Mouse (Mus musculus): ENCODE measurements around the gene Llgl2.
A peak's percentile ranks its signal among the peaks of the same experiment; 100 is the strongest.
"Not testable (repeated sequence)": the region's sequence is repeated elsewhere in the genome, so short reads cannot be mapped to it uniquely, and the experiment has no call there.

Llgl2 gene

DNA sequence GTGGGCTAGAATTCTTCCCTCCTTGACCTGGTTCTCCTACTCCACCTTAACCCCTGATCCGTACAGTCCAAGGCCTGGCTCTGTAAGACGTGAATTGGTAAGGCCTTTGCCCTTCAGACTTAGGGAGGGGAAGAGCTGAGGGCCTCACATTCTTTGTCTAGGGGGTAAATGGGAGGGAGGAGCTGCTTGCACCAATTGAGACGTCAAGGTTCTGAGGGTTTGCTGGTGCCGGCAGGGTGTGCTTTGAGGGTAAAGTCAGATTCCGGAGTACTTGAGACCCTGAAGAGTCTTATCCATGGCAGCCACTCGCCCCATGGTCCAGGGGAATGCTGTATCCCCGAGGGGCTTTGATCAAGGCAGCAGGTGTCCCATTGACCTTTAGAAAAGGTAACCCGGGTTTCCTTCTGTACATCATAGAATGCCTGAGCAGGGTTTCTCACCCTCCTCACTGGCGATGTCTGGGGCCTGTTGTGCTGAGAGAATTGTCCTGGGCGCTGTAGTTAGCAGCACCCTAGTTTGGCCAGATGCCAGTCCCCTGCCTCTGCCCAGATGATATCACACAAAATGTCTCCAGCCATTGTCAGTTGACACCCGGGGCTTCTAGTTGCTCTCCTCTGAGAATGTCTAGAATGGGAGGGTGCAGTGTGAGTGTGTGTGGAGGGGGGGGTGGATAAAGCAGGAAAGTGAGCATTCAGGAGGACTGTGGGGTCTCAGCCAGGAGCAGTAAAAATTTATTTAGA, 13.0 kb downstream of the Llgl2 start:
- DNase-seq (ENCODE audit: low spot score) = no peak

- no peak for DNase-seq (ENCODE audit: low spot score)
These were observed 13.9 kb downstream of the Llgl2 start for GRCm38 (mm10) chr11:115837606-115838345.

DNA sequence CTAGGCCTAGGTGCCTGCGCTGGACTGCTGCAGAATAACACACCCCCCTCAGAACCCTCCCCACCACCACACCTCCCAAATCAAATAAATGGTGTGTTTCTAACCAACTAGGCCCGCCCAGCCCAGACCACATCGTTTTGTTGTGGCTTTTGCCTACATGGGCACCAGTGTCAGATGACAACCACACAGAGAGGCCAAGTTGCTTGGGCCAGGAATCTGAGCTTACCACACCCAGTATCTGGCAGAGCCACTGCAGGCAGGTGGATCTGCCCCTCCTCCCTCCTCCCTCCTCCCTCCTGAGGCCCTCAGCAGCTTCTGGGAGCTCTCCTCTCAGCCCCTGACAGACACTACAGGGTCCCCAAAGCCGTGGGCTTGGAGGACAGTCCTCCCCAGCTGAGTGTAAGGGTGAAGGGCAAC, 15.1 kb downstream of the Llgl2 start:
- DNase-seq (ENCODE audit: low spot score) = no peak

- no peak for DNase-seq (ENCODE audit: low spot score)
These were observed 15.9 kb downstream of the Llgl2 start for GRCm38 (mm10) chr11:115839732-115840131.

- DNase-seq (ENCODE audit: low spot score) = no peak
These were observed 17.2 kb downstream of the Llgl2 start for GRCm38 (mm10) chr11:115841044-115841443.

- no peak for DNase-seq (ENCODE audit: low spot score)
These were observed 18.2 kb downstream of the Llgl2 start for GRCm38 (mm10) chr11:115841961-115842550.

DNA sequence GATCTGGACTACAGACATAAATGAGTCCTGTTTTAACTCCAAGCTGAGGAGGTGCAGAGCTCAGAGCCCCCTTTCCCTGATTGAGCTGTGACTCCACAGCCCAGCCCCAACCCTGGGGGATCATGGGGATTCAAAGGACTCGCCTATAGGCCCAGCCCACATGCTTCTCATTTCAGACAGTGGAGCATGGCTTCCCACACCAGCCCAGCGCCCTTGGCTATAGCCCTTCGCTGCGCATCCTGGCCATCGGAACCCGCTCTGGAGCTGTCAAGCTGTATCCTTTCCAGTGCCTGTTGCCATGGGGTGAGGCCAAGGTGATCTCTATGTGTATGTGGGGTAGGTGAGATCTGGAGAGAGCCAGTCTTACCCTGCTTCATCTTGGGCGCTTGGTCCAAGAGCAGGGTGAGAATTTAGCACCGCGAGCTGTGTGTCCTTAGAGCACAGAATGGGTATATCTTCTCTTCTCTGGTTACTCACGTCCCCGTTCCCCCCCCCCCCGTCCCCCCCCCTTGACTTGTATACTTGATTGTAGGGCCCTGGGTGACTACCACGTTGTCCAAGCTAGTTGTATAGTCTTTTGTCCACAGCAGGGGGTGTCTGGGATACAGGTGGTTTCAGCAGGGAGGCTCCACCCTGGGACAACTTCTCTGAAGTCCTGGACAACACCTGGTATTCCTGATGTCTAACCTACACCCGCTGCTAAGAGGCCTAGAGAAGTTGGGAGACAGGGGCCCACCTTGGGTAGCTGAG, 19.5 kb downstream of the Llgl2 start:
- no peak for DNase-seq (ENCODE audit: low spot score)

DNA sequence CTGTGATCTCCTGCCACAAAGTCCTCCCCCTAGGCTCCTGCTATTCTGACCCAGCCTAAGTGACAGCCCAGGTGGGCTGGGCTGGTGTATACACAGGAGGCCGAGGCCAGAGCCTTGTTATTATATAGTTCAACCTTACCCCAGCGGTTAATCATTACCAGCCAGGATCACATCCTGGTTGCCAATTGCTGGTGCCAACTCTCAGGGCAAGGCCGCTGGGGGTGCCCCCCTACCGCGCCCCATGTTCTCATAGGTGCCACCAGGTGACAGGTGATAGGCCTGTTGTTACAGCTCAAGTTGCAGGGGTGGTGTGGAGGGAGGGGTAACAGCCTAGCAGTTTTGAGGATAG, 20.0 kb downstream of the Llgl2 start:
- no peak for DNase-seq (ENCODE audit: low spot score)

GRCm38 (mm10) chr11:115844240-115844639, 20.4 kb downstream of the Llgl2 start:
- DNase-seq (ENCODE audit: low spot score) = no peak

- no peak for DNase-seq (ENCODE audit: low spot score)
These were observed 22.0 kb downstream of the Llgl2 start for GRCm38 (mm10) chr11:115845819-115846218.

GRCm38 (mm10) chr11:115854674-115855073, 30.8 kb downstream of the Llgl2 start:
- no peak for DNase-seq (ENCODE audit: low spot score)

DNA sequence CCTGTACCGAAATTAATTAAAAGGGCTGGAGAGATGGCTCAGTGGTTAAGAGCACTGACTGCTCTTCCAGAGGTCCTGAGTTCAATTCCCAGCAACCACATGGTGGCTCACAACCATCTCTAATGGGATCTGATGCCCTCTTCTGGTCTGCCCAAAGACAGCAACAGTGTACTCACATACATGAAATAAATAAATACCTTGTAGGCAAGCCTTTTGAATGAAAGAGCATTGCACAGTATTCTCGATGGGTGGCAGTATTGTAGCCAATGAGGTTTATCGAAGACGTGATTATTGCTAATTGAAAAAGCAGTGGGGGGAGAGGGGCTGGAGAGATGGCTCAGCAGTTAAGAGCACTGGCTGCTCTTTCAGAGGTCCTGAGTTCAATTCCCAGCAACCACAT, 33.3 kb downstream of the Llgl2 start:
- not testable (repeated sequence) for DNase-seq (ENCODE audit: low spot score)

DNA sequence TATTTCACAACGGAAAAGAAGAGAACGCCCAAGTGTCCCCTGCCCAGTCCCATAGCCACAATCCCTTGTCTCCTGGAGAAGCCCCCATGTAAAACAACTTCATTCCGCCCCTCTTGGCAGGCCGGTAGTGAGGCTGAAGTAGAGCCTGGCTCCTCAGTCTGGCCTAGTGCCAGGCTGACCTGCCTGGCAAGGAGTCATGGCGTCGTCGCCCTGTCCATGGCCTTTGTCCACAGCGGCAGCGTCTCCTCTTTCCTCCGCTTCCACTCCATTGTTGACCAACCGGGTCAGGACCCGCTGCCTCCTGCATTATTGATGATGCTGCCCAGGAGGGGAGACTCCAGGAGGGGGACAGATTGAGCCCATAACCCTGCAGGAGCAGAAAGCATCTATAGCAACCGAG, 34.1 kb downstream of the Llgl2 start:
- no peak for DNase-seq (ENCODE audit: low spot score)

DNA sequence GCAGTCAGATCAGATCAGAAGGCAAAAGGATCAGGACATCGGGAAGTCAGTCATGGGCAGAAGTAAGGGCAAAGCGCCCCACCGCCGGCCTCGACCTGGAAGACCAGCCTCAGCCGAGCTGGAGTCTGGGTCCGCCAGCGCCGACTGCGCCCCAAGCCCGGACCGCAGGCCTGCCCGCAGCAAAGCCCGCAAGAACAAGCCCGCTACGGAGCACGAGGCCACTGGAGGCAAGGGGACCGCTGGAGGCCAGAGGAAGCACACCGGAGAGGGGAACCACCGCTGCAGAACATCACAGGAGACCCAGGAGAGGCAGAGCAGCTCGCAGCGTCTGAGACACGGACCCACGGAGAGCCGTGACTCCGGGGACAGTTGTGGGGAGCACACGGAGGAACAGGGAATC, 34.5 kb downstream of the Llgl2 start, which contains the start of gene Myo15b:
TSS of gene Myo15b (plus strand) at position 53 of the 400 bp plus-strand sequence.
- DNase-seq (ENCODE audit: low spot score) = peak; percentile 45

DNA sequence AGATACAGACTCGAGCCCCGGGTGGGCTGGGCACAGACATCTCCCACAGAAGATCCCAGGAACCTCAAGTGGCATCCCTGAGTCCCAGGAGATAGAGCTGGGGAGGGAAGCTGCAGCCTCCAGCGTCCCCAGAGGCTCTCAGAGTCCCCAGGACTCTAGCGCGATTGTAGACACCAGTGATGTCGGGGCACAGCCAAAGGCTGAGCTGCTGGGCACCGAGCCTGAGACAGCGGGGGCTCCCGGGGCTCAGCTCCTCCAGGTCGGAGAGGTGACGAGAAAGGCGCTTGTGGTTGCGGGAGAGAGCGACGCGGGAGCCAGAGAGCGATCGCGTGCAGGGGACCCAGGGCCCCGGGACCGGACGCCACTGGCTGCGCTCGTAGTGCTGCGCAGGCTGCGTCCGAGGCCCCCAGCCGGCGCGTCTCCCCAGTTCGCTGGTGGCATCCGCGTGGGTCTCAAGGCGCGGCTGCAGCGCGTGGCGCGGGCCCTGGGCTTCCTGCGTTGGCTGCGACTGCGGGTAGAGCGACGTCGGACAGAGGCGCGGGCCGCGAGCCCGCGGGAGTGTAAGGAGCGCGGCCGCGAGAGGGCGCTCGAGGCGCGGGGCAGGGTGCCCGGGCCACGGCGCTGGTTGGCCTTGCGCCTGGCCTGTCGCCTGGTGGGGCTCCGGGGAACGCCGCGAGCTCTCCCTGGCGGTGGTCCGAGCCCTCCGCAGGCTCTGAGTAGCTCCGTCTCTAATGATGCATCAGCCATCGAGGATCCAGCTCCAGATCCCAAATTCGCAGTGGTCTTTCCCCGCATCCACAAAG, 35.5 kb downstream of the Llgl2 start:
- DNase-seq (ENCODE audit: low spot score) = peak; percentile 95

- DNase-seq (ENCODE audit: low spot score) = no peak
These were observed 40.0 kb downstream of the Llgl2 start for GRCm38 (mm10) chr11:115863895-115864294.

GRCm38 (mm10) chr11:115869393-115869792, 45.5 kb downstream of the Llgl2 start:
- DNase-seq (ENCODE audit: low spot score) = no peak

DNA sequence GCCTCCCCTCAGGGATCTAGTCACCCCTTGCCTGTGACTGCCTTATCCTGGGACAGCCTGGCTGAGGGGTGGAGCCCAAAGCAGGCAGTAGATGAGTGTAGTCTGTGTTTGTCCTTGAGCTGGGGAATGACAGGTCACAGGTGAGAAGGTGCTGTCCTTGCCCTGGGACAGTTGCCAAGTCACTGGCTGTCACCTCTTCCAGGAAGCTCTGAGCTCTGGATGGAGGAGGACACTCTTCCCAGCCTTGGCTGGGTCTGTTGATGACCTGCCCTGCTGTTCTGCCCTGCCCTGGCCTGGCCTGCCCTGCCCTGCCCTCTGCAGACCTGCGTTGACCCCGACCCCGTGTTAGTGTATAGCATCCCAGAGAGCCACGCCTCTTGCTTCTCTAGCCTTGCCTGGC, 48.6 kb downstream of the Llgl2 start:
- no peak for DNase-seq (ENCODE audit: low spot score)

- DNase-seq (ENCODE audit: low spot score) = no peak
These were observed 52.1 kb downstream of the Llgl2 start for GRCm38 (mm10) chr11:115875935-115876334.

DNA sequence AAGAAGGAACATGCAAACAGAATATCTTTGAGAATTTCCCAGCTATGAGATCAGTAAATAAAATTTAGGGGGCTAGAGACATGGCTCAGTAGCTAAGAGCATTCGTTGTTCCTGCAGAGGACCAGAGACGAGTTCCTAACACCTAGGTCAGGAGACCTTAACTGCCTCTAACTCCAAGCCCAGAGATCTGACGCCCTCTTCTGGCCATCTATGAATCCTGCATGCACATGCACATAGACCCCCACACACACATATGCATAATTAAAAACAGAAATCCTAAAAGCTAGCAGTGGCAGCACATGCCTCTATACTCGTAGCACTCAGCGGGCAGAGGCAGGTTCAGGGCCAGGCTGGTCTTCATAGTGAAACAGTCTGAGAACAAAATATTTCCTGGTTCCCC, 52.6 kb downstream of the Llgl2 start:
- no peak for DNase-seq (ENCODE audit: low spot score)

DNA sequence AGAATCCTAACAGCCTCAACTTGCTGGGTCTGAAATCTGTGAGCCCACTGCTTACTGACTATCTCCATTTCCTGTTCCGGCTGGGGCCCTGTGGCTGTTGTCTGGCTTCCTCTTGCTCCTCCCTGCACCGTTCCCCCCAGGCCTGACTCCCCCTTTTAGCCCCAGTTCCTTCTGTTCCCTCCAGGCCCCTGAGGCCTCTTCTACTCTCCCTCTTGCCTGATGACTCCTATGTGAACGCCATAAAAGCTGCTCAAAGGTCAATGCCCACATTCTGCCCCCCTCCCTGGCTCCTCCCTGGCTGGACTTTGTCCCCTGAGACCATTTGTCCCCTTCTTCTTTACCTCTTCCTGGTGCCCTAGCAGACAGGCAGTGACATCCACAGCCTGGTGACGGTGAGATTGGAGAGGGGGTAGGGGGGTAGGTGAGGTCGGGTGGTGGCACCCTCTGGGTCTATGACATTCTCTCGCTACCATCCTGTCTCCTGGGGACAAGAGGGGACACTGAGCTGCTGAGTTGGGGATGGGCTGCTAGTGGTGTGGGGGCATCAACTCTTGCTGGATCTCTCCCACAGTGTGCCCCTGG, 53.4 kb downstream of the Llgl2 start:
- no peak for DNase-seq (ENCODE audit: low spot score)

Data from testis, postnatal 10 days (tissue).